Mouse (Mus musculus) liver, embryonic 14.5 days (tissue): ENCODE data around the gene Cyp3a13.

Experiments used
- CTCF ChIP-seq: IDR thresholded peaks from 2 replicates; pipeline ENCODE4 v1.5.1; 2016; ENCODE audit warnings: antibody characterized with exemption, low read depth, control low read depth
- EP300 ChIP-seq: IDR thresholded peaks from 2 replicates; pipeline ENCODE4 v1.6.1; 2016; ENCODE audit warnings: antibody characterized with exemption, low read depth

DNA sequence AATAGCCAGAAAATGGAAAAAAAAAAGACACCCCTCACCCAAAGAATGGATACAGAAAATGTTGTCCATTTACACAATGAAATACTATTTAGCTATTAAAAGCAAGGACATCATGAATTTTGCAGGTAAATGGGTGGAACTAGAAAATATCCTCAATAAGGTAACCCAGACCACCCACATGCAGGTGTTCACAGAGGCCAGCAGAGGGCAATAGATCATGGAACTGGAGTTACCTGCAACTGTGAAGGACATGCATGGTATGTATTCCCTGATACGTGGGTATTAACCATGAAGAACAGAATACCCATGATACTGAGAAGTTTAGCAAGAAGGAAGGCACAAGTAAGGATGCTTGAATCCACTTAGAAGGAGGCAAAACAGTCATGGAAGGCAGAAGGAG lies 28.5 kb downstream of the Cyp3a13 start:
- TF ChIP-seq CTCF = peak; percentile 55
- no peak for TF ChIP-seq EP300
